Mouse (Mus musculus): ENCODE results near the gene Slc36a2. TPM values are rescaled to one million over a fixed set of nuclear protein-coding genes. Genes with fewer than 3 reads are reported as not detected.

The Slc36a2 gene
- total and polyA plus RNA-seq, 3 experiments, result 0.04 to 0.17 TPM; not detected in 1

- Histone ChIP-seq H3K9ac (ENCODE audit: insufficient read depth, low read depth) (no peak overlapping the region), H3K4me3 (replicated peaks in 1 of 3; ENCODE audit: low read depth in 2 of 3, low read length in 2 of 3, poor library complexity in 1 of 3) (no peak overlapping the region), H3K9me3 (replicated peaks; ENCODE audit: low read length) (no peaks in the 10 kb centered on the region), H3K79me2 (replicated peaks; ENCODE audit: control insufficient read depth, extremely low read depth, insufficient read depth, poor library complexity, severe bottlenecking) (no peaks in the 10 kb centered on the region), H3K36me3 (replicated peaks in 1 of 2; ENCODE audit: control insufficient read depth in 1 of 2, insufficient read depth in 1 of 2, low read length in 1 of 2) (peaks cover 18 to 84% of the 10 kb centered on the region in 2 experiments), H3K27me3 (replicated peaks) (no peaks in the 10 kb centered on the region), H3K4me2 (ENCODE audit: insufficient read depth, low read depth, poor library complexity, severe bottlenecking) (no peak overlapping the region), H3K4me1 (ENCODE audit: control insufficient read depth in 1 of 2, insufficient read depth in 2 of 2) (no peaks in the 10 kb centered on the region), H3K27ac (ENCODE audit: insufficient read depth, low read depth) (no peak overlapping the region)
- in situ Hi-C loops (cut with MboI; ENCODE audit: low pct_ligation_motif_present, low pct_unique_long_range_greater_than_20kb, low sequenced_read_pairs), result no loop called here
- no peak for DNase-seq (ENCODE audit: extremely low read depth)
- dilution Hi-C loops (cut with MboI; ENCODE audit: extremely low pct_ligation_motif_present, extremely low pct_unique_long_range_greater_than_20kb, low sequenced_read_pairs), result no loop called here
- TF ChIP-seq JUND (conservative IDR thresholded peaks at IDR 0.05; ENCODE audit: low read depth, low read length), result no peak
- TF ChIP-seq EP300 (IDR thresholded peaks at IDR 0.05; ENCODE audit: low read length), result no peak
- TF ChIP-seq CHD2 (IDR thresholded peaks at IDR 0.05; ENCODE audit: low read length), result no peak
- TF ChIP-seq KAT2A (IDR thresholded peaks at IDR 0.05; ENCODE audit: insufficient replicate concordance, low read length), result no peak
- no peak for TF ChIP-seq MAFK (IDR thresholded peaks at IDR 0.05; ENCODE audit: insufficient replicate concordance, low read length)
- TF ChIP-seq PAX5 (IDR thresholded peaks at IDR 0.05; ENCODE audit: low read length), result no peak
- no peak for TF ChIP-seq IRF4 (IDR thresholded peaks at IDR 0.05; ENCODE audit: low read depth, low read length)
- TF ChIP-seq USF1 (IDR thresholded peaks at IDR 0.05; ENCODE audit: low read depth, low read length), result no peak
- TF ChIP-seq NELFE (IDR thresholded peaks at IDR 0.05; ENCODE audit: low read depth, low read length), result no peak
- TF ChIP-seq POLR2A (IDR thresholded peaks at IDR 0.05; ENCODE audit: low read depth, low read length), result no peak
- no peak for TF ChIP-seq ZKSCAN1 (IDR thresholded peaks at IDR 0.05; ENCODE audit: borderline replicate concordance, low read depth, low read length)
- TF ChIP-seq MAX (IDR thresholded peaks at IDR 0.05; ENCODE audit: low read length), result no peak
- no peak for TF ChIP-seq ZC3H11A (IDR thresholded peaks at IDR 0.05; ENCODE audit: low read depth, low read length)
- no peak for TF ChIP-seq GABPA (IDR thresholded peaks at IDR 0.05; ENCODE audit: insufficient replicate concordance, low read depth, low read length)
- no peak for TF ChIP-seq USF2 (conservative IDR thresholded peaks at IDR 0.05; ENCODE audit: low read depth, low read length)
- no peak for TF ChIP-seq NRF1 (IDR thresholded peaks at IDR 0.05; ENCODE audit: low read depth, low read length)
- TF ChIP-seq TBP (conservative IDR thresholded peaks at IDR 0.05; ENCODE audit: low read depth, low read length), result no peak
- TF ChIP-seq SIN3A (IDR thresholded peaks at IDR 0.05; ENCODE audit: low read length), result no peak
These were observed 36.4 kb upstream of the Slc36a2 start for GRCm38 (mm10) chr11:55221306-55221705.

GRCm38 (mm10) chr11:55218473-55218872 is 33.6 kb upstream of the Slc36a2 start:
- no peak for DNase-seq (ENCODE audit: extremely low read depth)
- no peaks in the 10 kb centered on the region for H3K4me1 ChIP-seq (ENCODE audit: control insufficient read depth in 1 of 2, insufficient read depth in 2 of 2)
- H3K4me3 ChIP-seq (replicated peaks in 1 of 3; ENCODE audit: low read depth in 2 of 3, low read length in 2 of 3, poor library complexity in 1 of 3), result no peak overlapping the region
- H3K36me3 ChIP-seq (replicated peaks in 1 of 2; ENCODE audit: control insufficient read depth in 1 of 2, insufficient read depth in 1 of 2, low read length in 1 of 2), result peaks cover 8 to 78% of the 10 kb centered on the region in 2 experiments
- H3K9ac ChIP-seq (ENCODE audit: insufficient read depth, low read depth), result no peak overlapping the region
- dilution Hi-C loops (cut with MboI; ENCODE audit: extremely low pct_ligation_motif_present, extremely low pct_unique_long_range_greater_than_20kb, low sequenced_read_pairs), result no loop called here
- no peaks in the 10 kb centered on the region for H3K79me2 ChIP-seq (replicated peaks; ENCODE audit: control insufficient read depth, extremely low read depth, insufficient read depth, poor library complexity, severe bottlenecking)
- no peak overlapping the region for H3K4me2 ChIP-seq (ENCODE audit: insufficient read depth, low read depth, poor library complexity, severe bottlenecking)
- in situ Hi-C loops (cut with MboI; ENCODE audit: low pct_ligation_motif_present, low pct_unique_long_range_greater_than_20kb, low sequenced_read_pairs), result no loop called here
- TF ChIP-seq RCOR1 (conservative IDR thresholded peaks at IDR 0.05; ENCODE audit: low read depth, low read length) (no peak), UBTF (IDR thresholded peaks at IDR 0.05; ENCODE audit: low read depth, low read length) (no peak), TBP (conservative IDR thresholded peaks at IDR 0.05; ENCODE audit: low read depth, low read length) (no peak), SMC3 (IDR thresholded peaks at IDR 0.05; ENCODE audit: low read depth, low read length) (no peak), CTCF (conservative IDR thresholded peaks at IDR 0.05 in 1 of 2, IDR thresholded peaks at IDR 0.05 in 1 of 2; ENCODE audit: low read depth in 2 of 2, low read length in 2 of 2) (no peak), EP300 (IDR thresholded peaks at IDR 0.05; ENCODE audit: low read length) (no peak), CHD2 (IDR thresholded peaks at IDR 0.05; ENCODE audit: low read length) (no peak), MAZ (IDR thresholded peaks at IDR 0.05; ENCODE audit: low read depth, low read length) (no peak), NRF1 (IDR thresholded peaks at IDR 0.05; ENCODE audit: low read depth, low read length) (no peak), CHD1 (IDR thresholded peaks at IDR 0.05; ENCODE audit: low read depth, low read length) (no peak), SIN3A (IDR thresholded peaks at IDR 0.05; ENCODE audit: low read length) (no peak), ZNF384 (IDR thresholded peaks at IDR 0.05; ENCODE audit: low read depth, low read length) (no peak), POLR2A (IDR thresholded peaks at IDR 0.05; ENCODE audit: low read depth, low read length) (no peak), JUND (conservative IDR thresholded peaks at IDR 0.05; ENCODE audit: low read depth, low read length) (no peak), GABPA (IDR thresholded peaks at IDR 0.05; ENCODE audit: insufficient replicate concordance, low read depth, low read length) (no peak), MXI1 (IDR thresholded peaks at IDR 0.05; ENCODE audit: low read depth, low read length) (no peak), ZKSCAN1 (IDR thresholded peaks at IDR 0.05; ENCODE audit: borderline replicate concordance, low read depth, low read length) (no peak), HCFC1 (IDR thresholded peaks at IDR 0.05; ENCODE audit: low read depth, low read length) (no peak), ZC3H11A (IDR thresholded peaks at IDR 0.05; ENCODE audit: low read depth, low read length) (no peak), PAX5 (IDR thresholded peaks at IDR 0.05; ENCODE audit: low read length) (no peak)
- no peak overlapping the region for H3K27ac ChIP-seq (ENCODE audit: insufficient read depth, low read depth)
- no peaks in the 10 kb centered on the region for H3K27me3 ChIP-seq (replicated peaks)
- H3K9me3 ChIP-seq (replicated peaks; ENCODE audit: low read length), result no peaks in the 10 kb centered on the region
